Mouse (Mus musculus) thymus, postnatal 10 days (tissue): Measurements from ENCODE around the gene Car9.

Source experiments
- DNase-seq, 2 experiments: peaks; one replicate each; pipeline ENCODE4 v3.0.0; 2021; ENCODE audit warnings: low spot score in 2 of 2

Gene Car9

GRCm38 (mm10) chr4:43562769-43563600, 56.2 kb downstream of the Car9 start:
- no peak for DNase-seq
